Mouse (Mus musculus) natural killer cell, adult 2 months (primary cell): ENCODE data around the gene Morn4.
"Not testable (repeated sequence)": the region's sequence is repeated elsewhere in the genome, so short reads cannot be mapped to it uniquely, and the experiment has no call there.

ENCODE experiments used
- DNase-seq, 2 experiments: peaks; one replicate each; pipeline ENCODE4 v3.0.0; 2022; ENCODE audit warnings: low spot score in 2 of 2

Gene Morn4

GRCm38 (mm10) chr19:42085690-42086089, 467 bp downstream of the Morn4 start:
- no peak for DNase-seq

DNA sequence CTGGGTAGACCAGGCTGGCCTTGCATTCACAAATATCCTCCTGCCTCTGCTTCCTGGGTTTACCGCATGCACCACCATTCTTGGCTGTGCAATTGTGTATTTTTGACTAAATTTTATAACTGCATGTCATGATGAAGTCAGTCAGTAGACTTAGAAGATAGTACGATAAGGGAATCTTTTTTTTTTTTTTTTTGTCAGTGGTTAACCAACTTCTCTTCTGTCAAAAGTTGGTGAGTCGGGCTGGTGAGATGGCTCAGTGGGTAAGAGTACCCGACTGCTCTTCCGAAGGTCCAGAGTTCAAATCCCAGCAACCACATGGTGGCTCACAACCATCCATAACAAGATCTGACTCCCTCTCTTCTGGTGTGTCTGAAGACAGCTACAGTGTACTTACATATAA, 4.5 kb downstream of the Morn4 start:
- not testable (repeated sequence) for DNase-seq

DNA sequence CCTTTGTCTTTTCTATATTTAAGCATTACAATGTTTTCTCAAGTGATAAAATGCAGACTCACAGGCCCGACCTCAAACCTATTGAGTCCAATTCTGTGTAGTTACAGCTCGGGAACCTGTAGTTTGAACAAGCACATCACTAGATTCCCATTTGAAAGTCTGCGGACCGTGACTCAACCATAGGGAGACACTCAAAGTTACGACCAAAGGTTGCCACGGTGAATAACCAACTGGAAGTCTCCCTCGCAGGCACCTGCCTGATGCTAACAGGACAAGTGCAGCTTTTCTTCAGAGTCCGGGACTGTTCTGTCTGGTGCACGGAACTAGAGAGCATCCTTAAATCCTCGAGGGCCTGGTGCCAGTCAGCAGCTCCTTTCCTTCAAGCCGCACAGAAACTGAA, 5.7 kb downstream of the Morn4 start:
- no peak for DNase-seq

GRCm38 (mm10) chr19:42079950-42080349, 6.2 kb downstream of the Morn4 start:
- no peak for DNase-seq

GRCm38 (mm10) chr19:42079006-42079405, 7.2 kb downstream of the Morn4 start:
- DNase-seq = no peak

DNA sequence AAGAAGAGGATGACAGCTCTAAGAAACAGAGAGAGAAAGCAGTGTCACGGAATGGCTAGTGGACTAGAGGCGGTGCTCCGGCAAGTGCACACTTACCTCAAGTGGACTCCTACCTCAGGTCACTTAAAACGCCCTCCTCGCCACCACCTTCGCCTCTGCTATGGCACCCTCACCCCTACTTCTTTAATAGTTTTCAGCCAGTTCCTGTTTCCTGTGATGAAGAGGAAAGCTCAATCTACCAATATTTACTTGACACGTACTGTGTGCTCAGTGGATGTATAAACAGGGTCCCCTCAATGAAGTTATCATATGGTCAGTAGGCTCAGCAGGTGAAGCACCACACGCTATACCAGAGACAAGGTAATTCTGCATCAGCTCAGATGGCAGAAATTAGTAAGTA, 7.6 kb downstream of the Morn4 start:
- DNase-seq = no peak

DNA sequence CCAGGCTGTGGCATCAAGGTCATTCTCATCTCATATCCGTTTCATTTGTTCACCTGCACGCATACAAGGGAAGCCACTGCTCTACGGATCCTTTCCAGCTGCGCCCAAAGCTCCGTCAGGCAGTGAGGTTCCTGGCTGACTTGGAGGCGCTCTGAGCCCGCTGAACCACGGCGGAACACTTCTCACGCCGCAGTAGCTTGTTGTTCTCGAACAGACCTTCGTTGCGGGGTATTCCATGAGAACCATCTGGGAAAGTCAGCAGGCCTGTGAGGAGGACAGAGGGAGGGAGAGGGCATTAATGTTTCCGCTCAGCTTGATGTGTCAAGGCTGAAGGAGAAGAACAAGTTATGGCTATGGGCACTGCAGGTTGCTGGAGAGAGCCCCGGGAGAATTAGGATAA, 10.2 kb downstream of the Morn4 start:
- DNase-seq = no peak

- DNase-seq = no peak
Measured at GRCm38 (mm10) chr19:42075051-42075450, 11.1 kb downstream of the Morn4 start.

GRCm38 (mm10) chr19:42072802-42073201, 13.4 kb downstream of the Morn4 start:
- DNase-seq = no peak

DNA sequence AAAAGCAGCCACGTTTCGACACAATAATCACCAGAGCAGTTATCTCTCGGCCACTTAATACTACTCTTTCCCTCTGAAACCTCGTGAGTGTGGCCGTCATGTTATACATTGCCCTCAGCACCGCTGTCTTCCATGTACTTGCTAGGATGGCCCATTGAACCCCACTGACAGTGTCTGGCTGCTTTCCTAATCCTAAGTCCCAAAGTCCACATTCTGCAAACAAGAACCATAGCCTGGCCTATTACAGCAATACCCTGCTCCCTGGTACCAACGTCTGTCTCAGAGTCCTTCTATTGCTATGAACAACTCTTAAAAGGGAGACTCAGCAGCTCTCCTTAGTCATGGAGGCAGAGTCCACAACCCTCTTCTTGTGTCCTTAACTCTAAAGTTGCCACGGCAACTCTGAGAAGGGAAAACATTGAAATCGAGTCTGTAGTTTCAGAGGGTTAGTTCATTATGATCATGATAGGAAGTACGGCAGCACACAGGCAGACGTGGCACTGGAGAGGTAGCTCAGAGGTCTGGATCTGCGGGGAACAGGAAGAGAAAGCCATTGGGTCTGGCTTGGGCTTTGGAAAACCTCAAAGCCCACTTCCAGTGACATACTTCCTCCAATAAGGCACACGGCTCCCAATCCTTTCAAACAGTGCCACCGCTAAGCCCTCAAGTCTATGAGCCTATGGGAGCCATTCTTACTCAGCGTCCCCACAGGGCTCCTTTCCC, 14.1 kb downstream of the Morn4 start:
- DNase-seq = no peak

DNA sequence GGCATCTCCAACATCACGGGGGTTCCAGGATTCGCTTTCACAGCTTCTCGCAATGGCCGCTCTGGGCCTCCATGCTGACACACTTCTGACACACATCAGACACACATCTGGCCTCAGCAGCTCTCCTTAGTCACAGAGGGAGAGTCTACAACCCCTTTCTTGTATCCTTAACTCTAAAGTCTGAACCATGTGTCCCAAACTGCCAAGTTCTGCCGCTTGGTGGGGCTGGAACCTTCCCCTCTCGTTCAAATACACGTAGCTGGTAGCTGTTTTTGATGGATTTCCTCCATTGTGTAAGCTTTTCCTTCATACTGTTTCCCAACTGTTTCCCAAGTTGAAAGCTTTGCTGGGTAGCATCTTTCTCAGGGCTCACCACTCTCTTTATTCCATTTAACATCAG, 14.9 kb downstream of the Morn4 start:
- DNase-seq = no peak

DNA sequence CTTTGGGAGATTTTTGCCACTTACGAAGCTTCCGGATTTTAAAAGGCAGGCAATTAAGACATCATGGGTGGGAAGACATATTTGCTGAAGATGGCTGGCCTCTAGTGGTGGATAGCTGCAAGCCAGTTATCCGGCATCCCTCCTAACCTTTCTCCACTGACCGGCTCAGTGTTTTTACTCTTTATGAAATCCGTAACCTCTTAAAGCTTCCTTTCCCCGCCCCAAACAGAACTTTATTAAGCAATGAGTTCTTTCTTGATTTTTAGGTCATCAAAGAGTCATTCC, 17.0 kb downstream of the Morn4 start:
- DNase-seq = no peak

- DNase-seq = no peak
Measured at GRCm38 (mm10) chr19:42068441-42069240, 17.5 kb downstream of the Morn4 start.

- no peak for DNase-seq
Measured at GRCm38 (mm10) chr19:42061443-42061842, 24.7 kb downstream of the Morn4 start.

DNA sequence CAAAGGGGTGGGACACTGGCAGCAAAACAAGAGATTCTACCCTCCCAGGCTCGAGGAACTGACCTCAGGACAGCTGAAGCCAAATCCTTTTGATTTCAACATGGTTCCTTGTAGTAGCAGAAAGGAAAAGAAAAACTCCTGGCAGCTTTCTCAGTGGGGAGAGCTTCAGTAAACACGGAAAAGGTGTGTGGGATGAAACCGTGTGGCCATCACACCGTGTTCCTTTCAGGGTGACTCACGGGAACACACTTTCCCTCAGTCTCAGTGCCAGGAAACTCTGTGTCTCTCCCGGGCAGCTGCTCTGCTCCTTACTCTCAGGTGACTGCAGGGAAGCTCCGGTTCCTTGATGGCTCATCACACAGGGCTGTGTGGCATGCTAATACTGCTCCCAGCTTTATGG, 27.7 kb downstream of the Morn4 start:
- no peak for DNase-seq

GRCm38 (mm10) chr19:42056719-42057409, 29.3 kb downstream of the Morn4 start:
- no peak for DNase-seq

GRCm38 (mm10) chr19:42055881-42056280, 30.3 kb downstream of the Morn4 start:
- no peak for DNase-seq

GRCm38 (mm10) chr19:42054255-42054654, 31.9 kb downstream of the Morn4 start:
- no peak for DNase-seq

DNA sequence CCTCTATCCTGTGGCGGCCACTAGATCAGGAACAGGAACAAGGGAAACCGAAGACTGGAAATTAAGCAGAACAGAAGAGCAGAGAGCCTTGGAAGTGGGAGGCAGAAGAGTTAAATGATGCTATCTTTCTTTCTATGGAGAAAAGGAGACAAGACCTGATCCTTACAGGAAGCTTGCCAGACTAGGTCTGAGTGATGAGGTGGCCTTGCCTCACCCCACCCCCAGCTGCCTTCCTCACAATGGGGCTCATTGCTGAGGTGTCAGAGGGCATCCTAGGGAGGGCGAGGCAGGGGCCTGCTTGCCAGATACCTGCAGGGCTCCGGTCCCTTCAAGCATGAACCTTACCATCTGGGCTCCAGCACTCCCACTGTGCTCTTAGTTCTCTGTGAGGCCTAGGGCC, 34.2 kb downstream of the Morn4 start, which contains the start of gene 4933411K16Rik:
TSS of gene 4933411K16Rik (plus strand) at position 301 of the 400 bp plus-strand sequence.
- DNase-seq = no peak

- DNase-seq = no peak
Measured at GRCm38 (mm10) chr19:42051351-42051750, 34.8 kb downstream of the Morn4 start.

GRCm38 (mm10) chr19:42050251-42050650, 35.9 kb downstream of the Morn4 start:
- DNase-seq = no peak

- peak; percentile 13 to 40 for DNase-seq
Measured at GRCm38 (mm10) chr19:42045269-42046102, 40.7 kb downstream of the Morn4 start, which contains the start of gene Hoga1. Gene Hoga1, plus strand, starts transcription at chr19:42045610.
